Mouse (Mus musculus): ENCODE measurements around the gene Olfr968. TPM values are rescaled to one million over a fixed set of nuclear protein-coding genes. Genes with fewer than 3 reads are reported as not detected.

The Olfr968 gene
- not detected in 2 replicates for total RNA-seq (2015)
- total RNA-seq (2017): not detected in 2 replicates

DNA sequence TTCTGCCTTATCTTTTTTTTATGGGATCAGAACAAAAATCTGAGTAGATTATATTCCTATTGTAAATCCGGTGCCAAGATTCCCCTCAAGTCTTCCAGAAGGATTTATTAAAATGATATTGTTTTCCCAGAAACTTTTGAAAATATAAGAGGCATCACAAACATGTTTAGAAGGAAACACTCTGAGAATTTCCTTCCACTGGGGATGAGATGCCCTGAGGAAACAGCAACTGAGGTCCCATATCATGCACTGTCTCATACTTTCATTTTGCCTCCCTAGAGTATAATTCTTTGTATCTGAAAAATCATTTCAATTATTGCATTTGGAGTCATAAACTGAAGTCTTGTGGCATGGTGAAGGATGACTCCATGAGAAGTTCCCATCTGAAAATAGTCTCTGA, at the start of gene Olfr968:
Olfr968 (minus strand) TSS at position 101 of the 400 bp plus-strand sequence.
- ATAC-seq (ENCODE audit: poor library complexity, severe bottlenecking): no peak

DNA sequence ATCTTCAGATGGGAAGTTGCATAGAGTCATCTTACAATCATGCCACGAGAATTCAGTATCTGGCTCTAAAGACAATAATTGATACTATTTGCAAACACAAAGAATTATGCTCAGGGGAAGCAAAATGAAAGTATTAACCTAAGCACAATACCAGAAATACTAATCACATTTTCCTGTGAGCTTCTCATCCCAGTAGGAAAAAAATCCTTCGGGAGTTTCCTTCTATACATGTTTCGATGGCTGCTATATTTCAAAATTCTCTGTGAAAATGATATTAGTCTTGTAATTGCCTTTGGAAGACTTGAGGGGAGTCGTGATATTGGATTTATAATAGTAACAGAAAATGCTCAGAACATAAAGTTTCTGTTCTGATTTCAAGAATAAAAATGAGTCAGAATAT, 25.5 kb upstream of the Olfr968 start, which contains the start of gene Olfr970:
Olfr970 (plus strand) TSS at position 301 of the 400 bp plus-strand sequence.
- no peak for ATAC-seq (ENCODE audit: poor library complexity, severe bottlenecking)

GRCm38 (mm10) chr9:39790558-39790957, 7.5 kb upstream of the Olfr968 start, which contains the start of gene Olfr969:
Gene Olfr969 (plus strand): TSS chr9:39790945.
- ATAC-seq (ENCODE audit: poor library complexity, severe bottlenecking): no peak

DNA sequence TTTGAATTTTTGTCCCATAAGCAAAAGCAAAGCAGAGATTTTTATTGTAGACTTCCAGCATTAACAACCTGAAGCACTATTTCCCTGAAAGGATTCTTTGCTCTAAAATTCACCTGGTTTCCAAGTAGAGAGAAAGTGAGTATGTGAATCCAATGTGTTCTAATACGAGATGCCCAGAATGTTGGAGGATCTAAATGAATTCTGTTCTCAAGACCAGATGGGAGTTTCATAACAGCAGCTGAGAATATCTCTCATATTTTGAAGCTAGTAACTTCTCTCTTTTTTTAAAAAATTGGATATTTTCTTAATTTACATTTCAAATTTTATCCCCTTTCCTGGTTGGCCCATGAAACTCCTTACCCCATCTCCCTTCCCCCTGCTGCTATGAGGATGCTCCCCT, 36.6 kb downstream of the Olfr968 start:
- ATAC-seq (ENCODE audit: poor library complexity, severe bottlenecking): no peak

DNA sequence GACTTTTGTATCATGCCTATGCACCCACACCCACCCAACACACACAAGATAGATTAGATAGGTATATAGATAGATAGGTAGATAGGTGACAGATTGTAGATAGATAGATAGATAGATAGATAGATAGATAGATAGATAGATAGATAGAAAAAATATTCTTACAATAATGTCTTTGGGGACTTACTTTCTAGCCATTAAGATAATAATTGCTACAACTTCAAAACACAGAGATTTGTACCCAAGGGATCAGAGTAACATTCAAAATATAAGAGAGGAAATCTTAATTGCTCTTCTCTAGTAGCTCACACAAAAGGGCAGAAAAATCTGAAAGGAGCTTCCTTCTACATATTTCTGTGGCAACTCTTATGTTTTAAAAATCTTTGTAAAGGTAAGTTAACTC, 37.1 kb downstream of the Olfr968 start, which contains the start of gene Olfr967:
Olfr967 (plus strand) TSS at position 301 of the 400 bp plus-strand sequence.
- no peak for ATAC-seq (ENCODE audit: poor library complexity, severe bottlenecking)

DNA sequence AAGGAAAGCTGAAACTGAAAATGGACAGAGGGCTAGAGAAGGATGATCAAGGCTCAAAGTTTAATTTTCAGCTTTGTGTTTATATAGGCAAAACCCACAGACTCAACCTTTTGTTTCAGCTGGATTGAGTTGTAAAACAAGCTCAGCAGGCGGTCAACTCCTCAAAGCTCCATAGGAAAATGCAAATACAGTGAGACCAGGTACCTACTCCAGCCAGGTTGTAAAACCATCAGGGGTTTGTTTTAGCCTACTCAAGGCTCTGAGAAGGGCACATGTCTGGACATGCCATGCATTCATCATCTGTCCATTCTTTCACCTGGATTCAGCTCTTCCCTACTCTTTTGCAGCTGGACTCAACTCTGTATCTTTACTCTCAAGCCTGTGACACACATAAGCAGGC, 42.3 kb downstream of the Olfr968 start:
- no peak for ATAC-seq (ENCODE audit: poor library complexity, severe bottlenecking)

GRCm38 (mm10) chr9:39730678-39731077, 52.4 kb downstream of the Olfr968 start, which contains the start of gene Olfr150:
Gene Olfr150 (plus strand): TSS chr9:39730978.
- ATAC-seq (ENCODE audit: poor library complexity, severe bottlenecking): no peak

Other genes with a start within 250 kb of the Olfr968 start
- not detected in 2 replicates for gene Olfr958, start 229.2 kb downstream of the Olfr968 start, total RNA-seq (2015)
- not detected in 2 replicates for gene Olfr958, start 229.2 kb downstream of the Olfr968 start, total RNA-seq (2017)
- gene Olfr959, start 207.7 kb downstream of the Olfr968 start, total RNA-seq (2015): not detected in 2 replicates
- gene Olfr959, start 207.7 kb downstream of the Olfr968 start, total RNA-seq (2017): not detected in 2 replicates
- 0.14 and 0.74 TPM in 2 replicates for gene AW551984, start 178.8 kb downstream of the Olfr968 start, total RNA-seq (2015)
- 0.11 and 0.37 TPM in 2 replicates for gene AW551984, start 178.8 kb downstream of the Olfr968 start, total RNA-seq (2017)
- gene Olfr148, start 172.6 kb downstream of the Olfr968 start, total RNA-seq (2015): not detected in 2 replicates
- gene Olfr148, start 172.6 kb downstream of the Olfr968 start, total RNA-seq (2017): not detected in 2 replicates
- not detected in 2 replicates for gene Olfr960, start 161.9 kb downstream of the Olfr968 start, total RNA-seq (2015)
- not detected in 2 replicates for gene Olfr960, start 161.9 kb downstream of the Olfr968 start, total RNA-seq (2017)
- gene Olfr961, start 138.2 kb downstream of the Olfr968 start, total RNA-seq (2015): 0.13 TPM in 1 of 2 replicates, not detected in the other
- gene Olfr961, start 138.2 kb downstream of the Olfr968 start, total RNA-seq (2017): not detected in 2 replicates
- not detected in 2 replicates for gene Olfr963, start 116.0 kb downstream of the Olfr968 start, total RNA-seq (2015)
- gene Olfr963, start 116.0 kb downstream of the Olfr968 start, total RNA-seq (2017): not detected in 2 replicates
- not detected in 2 replicates for gene Olfr149, start 76.1 kb downstream of the Olfr968 start, total RNA-seq (2015)
- gene Olfr149, start 76.1 kb downstream of the Olfr968 start, total RNA-seq (2017): not detected in 2 replicates
- gene Olfr965, start 71.9 kb downstream of the Olfr968 start, total RNA-seq (2015): not detected in 2 replicates
- 1.5 TPM in 1 of 2 replicates, not detected in the other for gene Olfr965, start 71.9 kb downstream of the Olfr968 start, total RNA-seq (2017)
- not detected in 2 replicates for gene Olfr150, start 52.3 kb downstream of the Olfr968 start, total RNA-seq (2015)
- gene Olfr150, start 52.3 kb downstream of the Olfr968 start, total RNA-seq (2017): not detected in 2 replicates
- not detected in 2 replicates for gene Olfr967, start 37.0 kb downstream of the Olfr968 start, total RNA-seq (2015)
- not detected in 2 replicates for gene Olfr967, start 37.0 kb downstream of the Olfr968 start, total RNA-seq (2017)
- not detected in 2 replicates for gene Olfr969, start 7.7 kb upstream of the Olfr968 start, total RNA-seq (2015)
- gene Olfr969, start 7.7 kb upstream of the Olfr968 start, total RNA-seq (2017): not detected in 2 replicates
- gene Olfr970, start 25.6 kb upstream of the Olfr968 start, total RNA-seq (2015): not detected in 2 replicates
- gene Olfr970, start 25.6 kb upstream of the Olfr968 start, total RNA-seq (2017): not detected in 2 replicates
- not detected in 2 replicates for gene Olfr971, start 53.6 kb upstream of the Olfr968 start, total RNA-seq (2015)
- not detected in 2 replicates for gene Olfr971, start 53.6 kb upstream of the Olfr968 start, total RNA-seq (2017)
- not detected in 2 replicates for gene Olfr972, start 83.2 kb upstream of the Olfr968 start, total RNA-seq (2015)
- gene Olfr972, start 83.2 kb upstream of the Olfr968 start, total RNA-seq (2017): not detected in 2 replicates
- not detected in 2 replicates for gene Olfr229, start 124.1 kb upstream of the Olfr968 start, total RNA-seq (2015)
- not detected in 2 replicates for gene Olfr229, start 124.1 kb upstream of the Olfr968 start, total RNA-seq (2017)
- not detected in 2 replicates for gene Olfr974, start 154.2 kb upstream of the Olfr968 start, total RNA-seq (2015)
- not detected in 2 replicates for gene Olfr974, start 154.2 kb upstream of the Olfr968 start, total RNA-seq (2017)
- gene Olfr975, start 168.8 kb upstream of the Olfr968 start, total RNA-seq (2015): not detected in 2 replicates
- gene Olfr975, start 168.8 kb upstream of the Olfr968 start, total RNA-seq (2017): not detected in 2 replicates
- gene Olfr976, start 177.9 kb upstream of the Olfr968 start, total RNA-seq (2015): not detected in 2 replicates
- gene Olfr976, start 177.9 kb upstream of the Olfr968 start, total RNA-seq (2017): not detected in 2 replicates
- not detected in 2 replicates for gene Olfr978, start 208.9 kb upstream of the Olfr968 start, total RNA-seq (2015)
- gene Olfr978, start 208.9 kb upstream of the Olfr968 start, total RNA-seq (2017): not detected in 2 replicates
- gene Olfr979, start 220.2 kb upstream of the Olfr968 start, total RNA-seq (2015): not detected in 2 replicates
- not detected in 2 replicates for gene Olfr979, start 220.2 kb upstream of the Olfr968 start, total RNA-seq (2017)
- not detected in 2 replicates for gene Olfr980, start 226.3 kb upstream of the Olfr968 start, total RNA-seq (2015)
- gene Olfr980, start 226.3 kb upstream of the Olfr968 start, total RNA-seq (2017): not detected in 2 replicates
- gene Olfr981, start 238.2 kb upstream of the Olfr968 start, total RNA-seq (2015): not detected in 2 replicates
- not detected in 2 replicates for gene Olfr981, start 238.2 kb upstream of the Olfr968 start, total RNA-seq (2017)

Measured in megakaryocyte, adult 5-6 weeks (primary cell).